Mouse (Mus musculus) intestine, embryonic 16.5 days (tissue): ENCODE data around the gene Lrrn2. TPM values are rescaled to one million over a fixed set of nuclear protein-coding genes. Genes with fewer than 3 reads are reported as not detected.

Source experiments
- ATAC-seq: fragments of 200-750 bp; cut with Nextera tagmentation; 2 replicates; pipeline ENCODE4 v1.8.0; 2017; ENCODE audit warnings: moderate TSS enrichment, moderate library complexity
- H3K27ac ChIP-seq: fragments of 300-500 bp; sonication (generic); 2 replicates; pipeline ENCODE4 v1.5.1; 2014; ENCODE audit warnings: mild to moderate bottlenecking, low read length
- H3K27me3 ChIP-seq: fragments of 300-500 bp; sonication (generic); replicated peaks from 2 replicates; pipeline ENCODE4 v1.6.1; 2014; ENCODE audit warnings: low read length, control low read depth, mixed read lengths; ENCODE audit not compliant: control insufficient read depth, insufficient read depth
- H3K36me3 ChIP-seq: fragments of 300-500 bp; sonication (generic); 2 replicates; pipeline ENCODE4 v1.6.1; 2014; ENCODE audit warnings: low read length, control low read depth; ENCODE audit not compliant: control insufficient read depth, insufficient read depth
- H3K4me1 ChIP-seq: fragments of 300-500 bp; sonication (generic); 2 replicates; pipeline ENCODE4 v1.6.1; 2014; ENCODE audit warnings: low read length, control low read depth, mixed read lengths; ENCODE audit not compliant: control insufficient read depth, insufficient read depth
- H3K4me2 ChIP-seq: fragments of 300-500 bp; sonication (generic); 2 replicates; pipeline ENCODE4 v1.6.1; 2014; ENCODE audit warnings: low read depth, low read length, control low read depth
- H3K4me3 ChIP-seq: fragments of 300-500 bp; sonication (generic); 2 replicates; pipeline ENCODE4 v1.5.1; 2014; ENCODE audit warnings: mild to moderate bottlenecking, low read length
- H3K9ac ChIP-seq: fragments of 300-500 bp; sonication (generic); 2 replicates; pipeline ENCODE4 v1.6.1; 2014; ENCODE audit warnings: low read depth, low read length
- H3K9me3 ChIP-seq: fragments of 300-500 bp; sonication (generic); 2 replicates; pipeline ENCODE4 v1.6.1; 2016; ENCODE audit warnings: low read length, control low read depth; ENCODE audit not compliant: control insufficient read depth
- WGBS: fragments of 180-500 bp; shearing (Covaris S2); extraction: QIAGEN DNeasy Blood & Tissue Kit; methylation state at CpG from one replicate; pipeline ENCODE4 v1.1.7; 2014; 5-methylcytosine and 5-hydroxymethylcytosine counted together
- polyA plus RNA-seq: library from polyadenylated mRNA; unstranded; fragments of >200 nt; fragmentation: Nextera tagmentation; extraction: Ambion mirVana; gene quantifications from 2 replicates; pipeline ENCODE4 v1.2.1, GENCODE M21; 2015

The Lrrn2 gene
- polyA plus RNA-seq, 1 experiment from 2014 or later: 3.4 TPM

DNA sequence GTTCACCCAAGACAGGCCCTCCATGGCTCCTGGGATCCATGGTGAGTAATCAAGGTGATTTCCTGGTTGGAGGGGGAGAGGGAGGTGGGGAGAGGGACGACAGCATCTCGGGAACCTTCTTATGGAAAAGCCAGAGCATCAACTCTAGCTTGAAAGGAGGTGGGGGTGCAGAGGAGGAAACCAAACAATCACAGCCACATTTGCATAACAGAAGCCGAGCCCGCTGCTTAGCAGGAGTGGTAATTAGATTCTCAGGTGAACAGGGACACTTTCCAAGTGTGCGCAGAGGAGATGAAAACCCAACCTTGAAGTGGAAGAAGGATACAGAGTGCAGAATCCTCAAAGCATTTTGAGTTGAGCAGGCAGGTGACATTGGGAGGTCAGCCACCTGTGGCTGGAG lies 29.3 kb upstream of the Lrrn2 start:
- Histone ChIP-seq H3K4me3 (no peak overlapping the region), H3K36me3 (no peaks in the 10 kb centered on the region), H3K27ac (no peak overlapping the region), H3K9me3 (no peaks in the 10 kb centered on the region), H3K9ac (no peak overlapping the region), H3K4me2 (no peak overlapping the region), H3K4me1 (no peaks in the 10 kb centered on the region), H3K27me3 (no peaks in the 10 kb centered on the region)
- no peak for ATAC-seq
- WGBS: 54% methylated on average over 5 of the region's 5 CpGs

GRCm38 (mm10) chr1:132851296-132851695 lies 28.8 kb upstream of the Lrrn2 start:
- H3K4me1 ChIP-seq: no peaks in the 10 kb centered on the region
- 64% methylated on average over 2 of the region's 2 CpGs for WGBS

DNA sequence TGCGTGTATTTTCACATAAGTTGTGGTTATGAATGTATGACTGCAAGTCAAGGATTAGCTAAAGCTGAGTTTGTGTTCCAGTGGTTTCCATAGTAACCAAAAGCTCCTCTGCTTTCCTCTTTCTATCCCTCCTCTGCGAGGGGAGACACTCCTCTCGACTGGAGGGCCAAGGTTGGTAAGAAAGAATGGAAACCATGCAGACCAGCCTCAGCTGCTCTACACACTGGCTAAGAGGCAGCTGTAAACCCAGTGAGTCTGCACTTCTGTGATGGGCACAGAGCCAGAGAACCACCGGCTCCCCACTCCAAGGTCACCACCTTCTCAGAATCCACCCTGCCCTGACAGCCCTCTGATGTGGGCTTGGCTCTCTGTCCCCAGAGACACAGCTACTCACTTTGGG lies 28.3 kb upstream of the Lrrn2 start:
- H3K4me2 ChIP-seq: no peak overlapping the region
- no peak overlapping the region for H3K27ac ChIP-seq
- no peak overlapping the region for H3K9ac ChIP-seq
- H3K4me1 ChIP-seq: no peaks in the 10 kb centered on the region
- no peaks in the 10 kb centered on the region for H3K27me3 ChIP-seq
- 30% methylated on average over 4 of the region's 4 CpGs for WGBS
- H3K4me3 ChIP-seq: no peak overlapping the region
- no peaks in the 10 kb centered on the region for H3K36me3 ChIP-seq
- no peaks in the 10 kb centered on the region for H3K9me3 ChIP-seq
- ATAC-seq: no peak

More at GRCm38 (mm10) chr1:132851296-132851695, 28.8 kb upstream of the Lrrn2 start:
- no peak overlapping the region for H3K4me2 ChIP-seq
- H3K9ac ChIP-seq: no peak overlapping the region
- H3K4me3 ChIP-seq: no peak overlapping the region
- no peak for ATAC-seq
- no peak overlapping the region for H3K27ac ChIP-seq
- no peaks in the 10 kb centered on the region for H3K36me3 ChIP-seq
- no peaks in the 10 kb centered on the region for H3K27me3 ChIP-seq
- H3K9me3 ChIP-seq: no peaks in the 10 kb centered on the region

- 19% methylated on average over 8 of the region's 8 CpGs for WGBS
- Histone ChIP-seq H3K27me3 (no peaks in the 10 kb centered on the region), H3K4me3 (no peak overlapping the region), H3K36me3 (no peaks in the 10 kb centered on the region), H3K9me3 (no peaks in the 10 kb centered on the region), H3K9ac (no peak overlapping the region), H3K27ac (no peak overlapping the region), H3K4me2 (no peak overlapping the region), H3K4me1 (no peaks in the 10 kb centered on the region)
- ATAC-seq: no peak
These were observed 26.8 kb upstream of the Lrrn2 start for GRCm38 (mm10) chr1:132853312-132853711.

GRCm38 (mm10) chr1:132858516-132859383 lies 21.3 kb upstream of the Lrrn2 start:
- no peak overlapping the region for H3K4me3 ChIP-seq
- WGBS: 49% methylated on average over 5 of the region's 5 CpGs
- no peak overlapping the region for H3K9ac ChIP-seq
- no peaks in the 10 kb centered on the region for H3K36me3 ChIP-seq
- H3K9me3 ChIP-seq: no peaks in the 10 kb centered on the region
- no peak overlapping the region for H3K4me2 ChIP-seq
- H3K4me1 ChIP-seq: no peaks in the 10 kb centered on the region
- no peak for ATAC-seq
- no peak overlapping the region for H3K27ac ChIP-seq
- no peaks in the 10 kb centered on the region for H3K27me3 ChIP-seq

DNA sequence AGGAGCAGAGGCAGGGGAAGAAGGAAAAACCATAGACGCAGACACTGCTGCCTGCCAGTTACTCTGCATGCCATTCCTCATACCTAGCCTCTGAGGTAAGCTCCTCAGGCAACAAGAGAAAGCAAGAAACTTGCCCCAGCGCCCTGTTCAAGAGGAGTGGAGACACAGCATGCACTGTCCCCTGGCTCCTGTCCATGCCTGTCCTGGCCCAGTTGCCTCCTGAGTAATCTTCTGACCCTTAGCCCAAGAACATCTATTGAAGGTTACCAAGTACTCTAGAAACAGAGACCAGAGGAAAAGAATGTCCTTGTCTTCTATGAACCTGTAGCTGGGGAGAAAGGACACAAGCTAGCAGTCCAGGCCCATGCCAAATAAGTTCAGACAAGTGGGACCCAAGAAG lies 15.9 kb upstream of the Lrrn2 start:
- no peak overlapping the region for H3K9ac ChIP-seq
- 74% methylated on average over 2 of the region's 2 CpGs for WGBS
- ATAC-seq: no peak
- no peaks in the 10 kb centered on the region for H3K4me1 ChIP-seq
- no peak overlapping the region for H3K27ac ChIP-seq
- H3K4me2 ChIP-seq: no peak overlapping the region
- H3K4me3 ChIP-seq: no peak overlapping the region
- H3K9me3 ChIP-seq: no peaks in the 10 kb centered on the region
- H3K36me3 ChIP-seq: no peaks in the 10 kb centered on the region
- no peaks in the 10 kb centered on the region for H3K27me3 ChIP-seq

DNA sequence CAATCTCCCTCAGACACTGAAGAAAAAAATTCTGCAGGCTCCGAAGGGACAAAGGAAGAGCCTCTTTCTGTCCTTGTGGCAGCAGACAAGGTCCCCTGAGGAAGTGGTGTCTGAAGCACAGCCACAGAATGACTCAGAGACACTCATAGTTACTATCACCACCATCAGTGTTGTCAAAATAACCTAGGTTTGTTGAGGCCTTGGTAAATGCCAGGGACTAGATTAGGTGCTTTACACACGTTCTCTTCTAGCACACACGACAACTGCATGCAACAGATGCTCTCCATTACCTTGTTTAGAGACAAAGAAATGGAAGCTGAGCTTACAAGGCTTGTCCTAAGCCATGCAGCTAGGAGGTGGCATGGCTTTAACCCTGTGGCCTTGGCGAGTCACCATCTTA lies 14.5 kb upstream of the Lrrn2 start:
- Histone ChIP-seq H3K4me1 (no peaks in the 10 kb centered on the region), H3K9ac (no peak overlapping the region), H3K9me3 (no peaks in the 10 kb centered on the region), H3K27ac (no peak overlapping the region), H3K4me3 (no peak overlapping the region), H3K4me2 (no peak overlapping the region), H3K27me3 (no peaks in the 10 kb centered on the region), H3K36me3 (no peaks in the 10 kb centered on the region)
- 77% methylated on average over 4 of the region's 4 CpGs for WGBS
- ATAC-seq: no peak

DNA sequence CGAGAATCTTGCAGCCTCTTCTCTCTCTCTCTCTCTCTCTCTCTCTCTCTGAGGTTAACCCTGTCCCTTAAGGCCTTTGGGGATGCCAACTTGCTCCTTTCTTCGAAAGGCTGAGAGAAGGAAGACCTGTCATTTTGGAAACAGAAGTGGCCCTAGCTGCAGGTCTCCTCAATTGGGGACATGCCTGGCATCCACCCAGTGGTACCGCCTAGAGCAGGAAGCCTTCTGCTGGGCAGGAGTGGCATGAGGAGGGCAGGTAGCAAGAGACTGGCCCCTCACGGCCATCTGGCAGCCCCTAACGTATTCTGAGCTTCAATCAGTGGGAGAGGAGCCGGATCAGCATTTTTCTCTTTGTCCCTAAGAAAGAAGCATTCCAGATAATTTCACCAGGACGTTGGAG lies 9.7 kb upstream of the Lrrn2 start:
- Histone ChIP-seq H3K9me3 (no peaks in the 10 kb centered on the region), H3K9ac (no peak overlapping the region), H3K36me3 (no peaks in the 10 kb centered on the region), H3K27me3 (no peaks in the 10 kb centered on the region), H3K4me2 (no peak overlapping the region), H3K4me3 (no peak overlapping the region), H3K4me1 (no peaks in the 10 kb centered on the region), H3K27ac (no peak overlapping the region)
- 56% methylated on average over 7 of the region's 7 CpGs for WGBS
- no peak for ATAC-seq

DNA sequence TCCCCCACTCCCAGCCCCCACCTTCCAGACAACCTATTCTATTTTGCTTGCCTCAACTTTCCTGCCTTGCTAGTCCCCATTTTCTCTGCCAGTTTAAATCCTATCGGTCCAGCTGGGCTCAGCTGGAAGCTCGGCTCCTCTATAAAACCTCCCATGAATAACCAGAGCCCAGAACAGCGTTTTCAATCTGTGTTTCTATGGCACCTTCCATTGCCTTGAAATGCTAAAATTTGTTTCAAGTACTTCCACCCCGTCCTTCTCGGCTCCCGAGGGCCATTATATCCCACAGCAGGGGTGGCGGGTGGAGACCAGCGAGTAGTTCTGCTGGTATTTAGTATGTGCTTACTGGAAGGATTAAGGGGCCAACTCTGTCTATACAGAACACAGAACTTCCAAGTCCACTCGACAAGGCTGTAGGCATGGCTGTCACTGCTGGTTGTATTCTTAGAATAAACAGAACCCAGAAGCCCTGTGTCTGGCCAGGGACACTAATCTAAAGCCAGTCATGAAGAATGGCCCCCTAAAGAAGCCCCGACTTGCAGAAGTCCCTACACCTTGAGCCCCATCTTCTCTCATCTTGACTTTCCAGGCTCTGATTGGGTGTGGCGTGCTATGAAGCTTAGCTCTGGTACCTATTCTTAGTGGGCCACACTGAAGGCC lies 992 bp upstream of the Lrrn2 start:
- H3K27me3 ChIP-seq: peaks cover 49% of the 10 kb centered on the region
- H3K36me3 ChIP-seq: no peaks in the 10 kb centered on the region
- no peaks in the 10 kb centered on the region for H3K9me3 ChIP-seq
- peaks cover 10% of the 10 kb centered on the region for H3K4me1 ChIP-seq
- H3K27ac ChIP-seq: no peak overlapping the region
- ATAC-seq: no peak
- 28% methylated on average over 11 of the region's 11 CpGs for WGBS
- H3K9ac ChIP-seq: no peak overlapping the region
- H3K4me2 ChIP-seq: no peak overlapping the region
- no peak overlapping the region for H3K4me3 ChIP-seq
